Comparison of ENCODE assay signal across 19 mouse cellular contexts in genomic region chr3:146319503-146319902, GRCm38 (mm10).
DNase-seq lines count a peak whose midpoint lies in the region; ATAC-seq lines count a peak whose summit lies in the region.
"Had no signal": no experiment of that assay in that cellular context is flagged by ENCODE, and none has a peak within 500 bp of the region (broad histone marks: within the 10 kb centered on the region; RNA-seq: fewer than 3 reads in every experiment).

No protein-coding gene starts in this region.

- peaks cover 12% of the 10 kb centered on the region for H3K4me1 ChIP-seq in midbrain, embryonic 11.5 days (ENCODE audit: control insufficient read depth, insufficient read depth, low read length)
- peaks cover 17% of the 10 kb centered on the region for H3K4me1 ChIP-seq in midbrain, embryonic 10.5 days
- H3K4me1 ChIP-seq in forebrain, embryonic 11.5 days (replicated peaks; ENCODE audit: control insufficient read depth, insufficient read depth, low read length): peaks cover 12% of the 10 kb centered on the region
- H3K4me1 ChIP-seq in forebrain, embryonic 16.5 days (replicated peaks; ENCODE audit: control insufficient read depth, insufficient read depth, low read length): peaks cover 18% of the 10 kb centered on the region
- peaks cover 14% of the 10 kb centered on the region for H3K4me1 ChIP-seq in midbrain, embryonic 16.5 days (ENCODE audit: control insufficient read depth, insufficient read depth, low read length)
- H3K4me1 ChIP-seq in kidney, embryonic 15.5 days: 0 out of 2 replicates have a peak, but pooled peaks cover 3% of the 10 kb centered on the region
- H3K4me1 ChIP-seq: liver, embryonic 13.5 days had no signal

- WGBS in midbrain, embryonic 11.5 days: 85% methylated on average over 14 of the region's 14 CpGs
- 86% methylated on average over 14 of the region's 14 CpGs for WGBS in midbrain, embryonic 10.5 days
- 65% methylated on average over 14 of the region's 14 CpGs for WGBS in forebrain, embryonic 11.5 days
- WGBS in forebrain, embryonic 16.5 days: 24% methylated on average over 14 of the region's 14 CpGs
- 62% methylated on average over 14 of the region's 14 CpGs for WGBS in midbrain, embryonic 16.5 days
- WGBS in kidney, embryonic 15.5 days: 86% methylated on average over 14 of the region's 14 CpGs

- H3K9me3 ChIP-seq in midbrain, embryonic 11.5 days (ENCODE audit: control insufficient read depth, low read length): no peaks in the 10 kb centered on the region
- no peaks in the 10 kb centered on the region for H3K9me3 ChIP-seq in midbrain, embryonic 10.5 days (replicated peaks)
- H3K9me3 ChIP-seq in forebrain, embryonic 11.5 days (ENCODE audit: control insufficient read depth, low read length): no peaks in the 10 kb centered on the region
- no peaks in the 10 kb centered on the region for H3K9me3 ChIP-seq in forebrain, embryonic 16.5 days (ENCODE audit: control insufficient read depth, low read length)
- no peaks in the 10 kb centered on the region for H3K9me3 ChIP-seq in midbrain, embryonic 16.5 days (replicated peaks; ENCODE audit: control insufficient read depth, low read length, poor library complexity, severe bottlenecking)
- no peaks in the 10 kb centered on the region for H3K9me3 ChIP-seq in kidney, embryonic 15.5 days (replicated peaks)
- H3K9me3 ChIP-seq: heart, embryonic 10.5 days; limb, embryonic 12.5 days; liver, embryonic 13.5 days had no signal

- H3K9ac ChIP-seq in midbrain, embryonic 11.5 days (ENCODE audit: low read length): no peak overlapping the region
- H3K9ac ChIP-seq in forebrain, embryonic 11.5 days (ENCODE audit: low read length): no peak overlapping the region
- H3K9ac ChIP-seq in forebrain, embryonic 16.5 days (replicated peaks; ENCODE audit: low read depth, low read length): no peak overlapping the region
- H3K9ac ChIP-seq in midbrain, embryonic 16.5 days (ENCODE audit: low read depth, low read length): no peak overlapping the region
- H3K9ac ChIP-seq in kidney, embryonic 15.5 days: no peak overlapping the region
- H3K9ac ChIP-seq: liver, embryonic 13.5 days; lung, embryonic 14.5 days had no signal

- H3K36me3 ChIP-seq in midbrain, embryonic 11.5 days (ENCODE audit: control insufficient read depth, insufficient read depth, low read length): no peaks in the 10 kb centered on the region
- no peaks in the 10 kb centered on the region for H3K36me3 ChIP-seq in midbrain, embryonic 10.5 days
- no peaks in the 10 kb centered on the region for H3K36me3 ChIP-seq in forebrain, embryonic 11.5 days (ENCODE audit: control insufficient read depth, insufficient read depth, low read length)
- H3K36me3 ChIP-seq in forebrain, embryonic 16.5 days (ENCODE audit: control insufficient read depth, insufficient read depth): no peaks in the 10 kb centered on the region
- no peaks in the 10 kb centered on the region for H3K36me3 ChIP-seq in midbrain, embryonic 16.5 days (ENCODE audit: control insufficient read depth, insufficient read depth, low read length)
- no peaks in the 10 kb centered on the region for H3K36me3 ChIP-seq in kidney, embryonic 15.5 days
- H3K36me3 ChIP-seq: heart, embryonic 10.5 days; limb, embryonic 12.5 days; liver, embryonic 13.5 days had no signal

- no peak for DNase-seq in midbrain, embryonic 11.5 days (ENCODE audit: low spot score, missing footprints)
- DNase-seq in midbrain, embryonic 10.5 days (ENCODE audit: low spot score): no peak
- DNase-seq in forebrain, embryonic 11.5 days (ENCODE audit: low spot score): no peak
- DNase-seq: adrenal gland, postnatal 36 days; cerebellum, adult 9-10 months; gastrocnemius, postnatal 36 days; kidney, adult 18-20 months; kidney, postnatal 10 days; liver, embryonic 13.5 days; lung, embryonic 14.5 days; lung, postnatal 36 days; right cerebral cortex, postnatal 14 days; spleen, adult 18-20 months had no signal

- no peak overlapping the region for H3K4me3 ChIP-seq in midbrain, embryonic 11.5 days (ENCODE audit: low read depth, low read length)
- no peak overlapping the region for H3K4me3 ChIP-seq in midbrain, embryonic 10.5 days
- H3K4me3 ChIP-seq in forebrain, embryonic 11.5 days (ENCODE audit: low read depth, low read length): no peak overlapping the region
- no peak overlapping the region for H3K4me3 ChIP-seq in forebrain, embryonic 16.5 days (replicated peaks; ENCODE audit: low read length)
- H3K4me3 ChIP-seq in midbrain, embryonic 16.5 days (ENCODE audit: low read depth, low read length): no peak overlapping the region
- no peak overlapping the region for H3K4me3 ChIP-seq in kidney, embryonic 15.5 days (replicated peaks)
- H3K4me3 ChIP-seq: heart, embryonic 10.5 days; limb, embryonic 12.5 days; liver, embryonic 13.5 days had no signal

- no peaks in the 10 kb centered on the region; the same call in 1 of the 2 replicates for H3K27me3 ChIP-seq in midbrain, embryonic 11.5 days (ENCODE audit: control insufficient read depth, insufficient read depth, low read length)
- peaks cover 9% of the 10 kb centered on the region; the same call in 1 of the 2 replicates for H3K27me3 ChIP-seq in midbrain, embryonic 10.5 days (ENCODE audit: low read depth, poor library complexity, severe bottlenecking)
- H3K27me3 ChIP-seq in forebrain, embryonic 11.5 days (ENCODE audit: control insufficient read depth, insufficient read depth, low read length): no peaks in the 10 kb centered on the region; the same call in 1 of the 2 replicates
- no peaks in the 10 kb centered on the region for H3K27me3 ChIP-seq in forebrain, embryonic 16.5 days (replicated peaks; ENCODE audit: control insufficient read depth, insufficient read depth, low read length)
- no peaks in the 10 kb centered on the region for H3K27me3 ChIP-seq in midbrain, embryonic 16.5 days (ENCODE audit: control insufficient read depth, insufficient read depth, low read depth, low read length)
- 0 out of 2 replicates have a peak, but pooled peaks cover 2% of the 10 kb centered on the region for H3K27me3 ChIP-seq in kidney, embryonic 15.5 days

- peak; percentile 47; the same call in 1 of the 2 replicates for ATAC-seq in midbrain, embryonic 11.5 days (ENCODE audit: low FRiP score)
- ATAC-seq in forebrain, embryonic 11.5 days (replicated peaks; ENCODE audit: low FRiP score): peak; percentile 55
- ATAC-seq in forebrain, embryonic 16.5 days: 0 out of 2 replicates have a peak, but pooled peaks have one; percentile 6
- ATAC-seq in midbrain, embryonic 16.5 days: peak; percentile 52
- no peak for ATAC-seq in granulocyte monocyte progenitor cell, adult 5-6 weeks (replicated peaks; ENCODE audit: poor library complexity, severe bottlenecking)
- no peak for ATAC-seq in kidney, embryonic 15.5 days (replicated peaks; ENCODE audit: low FRiP score)

- H3K27ac ChIP-seq in midbrain, embryonic 11.5 days (ENCODE audit: low read depth, low read length): no peak overlapping the region; the same call in 1 of the 2 replicates
- no peak overlapping the region for H3K27ac ChIP-seq in midbrain, embryonic 10.5 days (replicated peaks)
- H3K27ac ChIP-seq in forebrain, embryonic 11.5 days (ENCODE audit: low read depth, low read length): peak overlapping the region; percentile 68
- no peak overlapping the region for H3K27ac ChIP-seq in forebrain, embryonic 16.5 days (ENCODE audit: low read length)
- H3K27ac ChIP-seq in midbrain, embryonic 16.5 days (ENCODE audit: low read length): 0 out of 2 replicates have a peak overlapping the region, but pooled peaks have one; percentile 12
- H3K27ac ChIP-seq in kidney, embryonic 15.5 days: no peak overlapping the region
- H3K27ac ChIP-seq: limb, embryonic 12.5 days; liver, embryonic 13.5 days had no signal

- no peak overlapping the region for H3K4me2 ChIP-seq in midbrain, embryonic 11.5 days
- no peak overlapping the region for H3K4me2 ChIP-seq in forebrain, embryonic 11.5 days (ENCODE audit: low read depth, low read length, severe bottlenecking)
- peak overlapping the region; percentile 39; the same call in 1 of the 2 replicates for H3K4me2 ChIP-seq in forebrain, embryonic 16.5 days (ENCODE audit: low read length)
- H3K4me2 ChIP-seq in midbrain, embryonic 16.5 days (ENCODE audit: low read length): no peak overlapping the region
- no peak overlapping the region for H3K4me2 ChIP-seq in kidney, embryonic 15.5 days
- H3K4me2 ChIP-seq: liver, embryonic 13.5 days; lung, embryonic 14.5 days had no signal

Comparison
In these comparisons a context has a peak if more than half of its experiments do, and no peak if none do; other contexts are left out.
1. H3K27ac ChIP-seq: peak in forebrain, embryonic 11.5 days (single experiment) and midbrain, embryonic 16.5 days (single experiment); none in midbrain, embryonic 11.5 days (single experiment), midbrain, embryonic 10.5 days (single experiment), forebrain, embryonic 16.5 days (single experiment) and kidney, embryonic 15.5 days (single experiment).
2. ATAC-seq: peak in midbrain, embryonic 11.5 days (single experiment), forebrain, embryonic 11.5 days (single experiment), forebrain, embryonic 16.5 days (single experiment) and midbrain, embryonic 16.5 days (single experiment); none in granulocyte monocyte progenitor cell, adult 5-6 weeks (single experiment) and kidney, embryonic 15.5 days (single experiment).